Comparison of ENCODE assay signal across 8 mouse cellular contexts in genomic region chr10:67185491-67186081, GRCm38 (mm10).
A peak's percentile ranks its signal among the peaks of the same experiment; 100 is the strongest.
DNase-seq lines count a peak whose midpoint lies in the region; ATAC-seq lines count a peak whose summit lies in the region.

No protein-coding gene starts in this region.

- H3K27me3 ChIP-seq in hindbrain, embryonic 13.5 days: no peaks in the 10 kb centered on the region

- WGBS in hindbrain, embryonic 13.5 days: under 1% methylated on average over 23 of the region's 23 CpGs

- peak overlapping the region; percentile 48 for H3K4me3 ChIP-seq in hindbrain, embryonic 13.5 days

- peaks cover 34% of the 10 kb centered on the region for H3K4me1 ChIP-seq in hindbrain, embryonic 13.5 days (replicated peaks)

- peaks cover 2% of the 10 kb centered on the region; the same call in 1 of the 2 replicates for H3K36me3 ChIP-seq in hindbrain, embryonic 13.5 days

- no peaks in the 10 kb centered on the region for H3K9me3 ChIP-seq in hindbrain, embryonic 13.5 days

- peak overlapping the region; percentile 82 for H3K9ac ChIP-seq in hindbrain, embryonic 13.5 days

- peak; percentile 90 for ATAC-seq in hindbrain, embryonic 13.5 days (ENCODE audit: low FRiP score)

- DNase-seq in NIH3T3 (ENCODE audit: low read depth): peak; percentile 89
- DNase-seq in cerebellum, postnatal 14 days: peak; percentile 75 to 85
- peak; percentile 63 to 68 for DNase-seq in frontal cortex, postnatal 14 days (ENCODE audit: low spot score in 2 of 2)
- DNase-seq in layer of hippocampus, postnatal 25 days (ENCODE audit: extremely low spot score in 1 of 2, low spot score in 1 of 2): peak; percentile 53 to 56
- DNase-seq in lung, postnatal 25 days (ENCODE audit: low spot score): peak; percentile 87
- DNase-seq in retina, embryonic 14.5 days (ENCODE audit: low spot score): peak; percentile 78
- peak; percentile 70 for DNase-seq in thymus, postnatal 4 days

- H3K27ac ChIP-seq in hindbrain, embryonic 13.5 days: peak overlapping the region; percentile 95

- H3K4me2 ChIP-seq in hindbrain, embryonic 13.5 days: peak overlapping the region; percentile 65

Comparison
In these comparisons a context has a peak if more than half of its experiments do, and no peak if none do; other contexts are left out.
1. Peak in every context shown above with its lines: DNase-seq, ATAC-seq, H3K4me3 ChIP-seq and H3K27ac ChIP-seq.